Mouse (Mus musculus): ENCODE data around the gene Fli1. TPM values are rescaled to one million over a fixed set of nuclear protein-coding genes. Genes with fewer than 3 reads are reported as not detected.

Gene Fli1
- polyA plus RNA-seq, 1 experiment from 2014 or later: 6.2 TPM

DNA sequence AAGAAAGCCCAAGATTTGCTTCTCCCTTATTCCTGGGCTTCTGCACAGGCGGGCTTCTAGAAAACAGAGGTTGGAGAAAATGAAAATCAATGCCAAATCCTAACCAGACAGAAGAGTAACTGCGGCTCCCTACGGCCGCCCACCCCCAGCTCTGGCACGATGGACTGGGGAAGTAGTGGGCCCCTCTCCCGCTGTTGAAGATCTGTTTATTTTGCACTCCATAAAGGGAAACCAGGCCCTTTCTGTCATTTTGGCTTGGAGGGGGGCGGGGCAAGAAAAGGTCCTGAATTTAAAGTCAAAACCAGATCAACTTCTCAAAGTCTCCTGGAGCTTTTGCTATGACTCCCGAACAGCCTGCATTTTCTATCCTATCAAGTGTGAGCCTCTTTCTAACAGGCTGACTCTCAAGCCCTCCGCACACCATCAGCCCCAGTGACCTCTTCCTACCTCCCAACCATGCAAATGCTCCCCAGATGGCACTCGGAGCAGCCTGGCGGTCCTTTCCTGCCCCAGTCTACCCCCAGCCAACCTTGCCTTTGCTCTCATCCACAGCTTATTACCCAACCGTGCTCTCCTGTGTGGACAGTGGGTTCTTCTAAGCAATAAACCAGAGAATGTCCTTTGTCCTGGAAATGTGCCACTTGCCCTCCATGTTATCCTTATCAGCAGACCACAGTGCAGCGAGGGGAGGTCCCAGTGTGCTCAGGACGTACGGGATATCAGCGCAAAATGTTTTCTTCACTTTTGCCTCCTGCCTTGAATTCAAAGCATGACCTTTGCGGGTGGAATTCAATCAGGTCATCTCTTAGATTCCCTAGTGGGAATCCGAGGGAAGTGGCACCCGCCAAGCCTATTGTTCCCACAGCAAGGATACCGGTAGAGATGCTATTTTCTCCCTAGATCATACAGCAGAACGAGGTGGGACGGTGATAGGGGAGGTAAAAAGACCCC is 23.3 kb downstream of the Fli1 start:
- Histone ChIP-seq H3K9ac (replicated peaks) (no peak overlapping the region), H3K9me3 (no peaks in the 10 kb centered on the region), H3K4me1 (no peaks in the 10 kb centered on the region), H3K36me3 (no peaks in the 10 kb centered on the region), H3K27ac (replicated peaks) (no peak overlapping the region), H3K4me2 (replicated peaks) (no peak overlapping the region), H3K27me3 (no peaks in the 10 kb centered on the region), H3K4me3 (no peak overlapping the region)
- no peak for ATAC-seq (replicated peaks)
- WGBS: 81% methylated on average over 22 of the region's 22 CpGs

GRCm38 (mm10) chr9:32518351-32519075 is 24.1 kb downstream of the Fli1 start:
- Histone ChIP-seq H3K4me3 (no peak overlapping the region), H3K9ac (replicated peaks) (no peak overlapping the region), H3K9me3 (no peaks in the 10 kb centered on the region), H3K4me2 (replicated peaks) (no peak overlapping the region), H3K4me1 (no peaks in the 10 kb centered on the region), H3K27me3 (no peaks in the 10 kb centered on the region), H3K36me3 (no peaks in the 10 kb centered on the region), H3K27ac (replicated peaks) (no peak overlapping the region)
- no peak for ATAC-seq (replicated peaks)
- WGBS: 79% methylated on average over 13 of the region's 13 CpGs

GRCm38 (mm10) chr9:32516691-32517090 is 26.0 kb downstream of the Fli1 start:
- no peak for ATAC-seq (replicated peaks)
- no peaks in the 10 kb centered on the region for H3K9me3 ChIP-seq
- no peaks in the 10 kb centered on the region for H3K36me3 ChIP-seq
- no peaks in the 10 kb centered on the region for H3K4me1 ChIP-seq
- no peak overlapping the region for H3K4me2 ChIP-seq (replicated peaks)
- H3K9ac ChIP-seq (replicated peaks): no peak overlapping the region
- 76% methylated on average over 9 of the region's 9 CpGs for WGBS
- no peak overlapping the region for H3K27ac ChIP-seq (replicated peaks)
- H3K27me3 ChIP-seq: no peaks in the 10 kb centered on the region
- no peak overlapping the region for H3K4me3 ChIP-seq

DNA sequence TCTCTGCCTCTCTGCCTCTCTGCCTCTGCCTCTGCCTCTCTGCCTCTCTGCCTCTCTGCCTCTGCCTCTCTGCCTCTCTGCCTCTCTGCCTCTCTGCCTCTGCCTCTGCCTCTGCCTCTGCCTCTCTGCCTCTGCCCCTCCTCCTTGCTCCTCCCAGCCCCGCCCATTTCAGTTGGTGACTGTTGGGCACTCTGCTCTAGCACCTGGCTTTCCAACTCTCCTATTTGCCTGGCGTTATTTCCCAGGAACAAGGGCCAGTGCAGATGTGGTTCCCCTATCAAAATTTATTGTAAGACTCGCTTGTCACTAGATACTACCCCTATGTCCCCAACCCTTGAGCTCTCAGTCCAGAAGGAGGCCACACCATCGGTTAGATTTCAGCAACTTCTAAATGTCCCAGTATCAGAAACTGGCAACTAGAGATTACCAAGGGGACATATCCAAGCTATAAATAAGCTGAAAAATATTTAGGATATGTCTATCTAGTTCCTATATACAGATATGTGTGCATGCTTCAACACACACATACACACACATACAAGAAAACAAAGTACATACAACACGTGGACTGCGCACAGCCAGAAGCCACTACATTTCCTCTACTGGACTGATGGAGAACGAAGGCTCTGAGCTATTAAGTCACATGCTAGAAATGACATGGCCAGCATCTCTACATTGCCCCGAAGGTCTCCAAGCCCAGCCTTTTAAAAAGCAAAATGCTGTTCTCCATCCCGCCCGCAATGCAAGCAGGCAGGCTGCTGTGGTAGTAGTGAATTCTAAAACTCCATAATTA is 26.6 kb downstream of the Fli1 start:
- H3K27ac ChIP-seq (replicated peaks): no peak overlapping the region
- H3K4me1 ChIP-seq: no peaks in the 10 kb centered on the region
- no peaks in the 10 kb centered on the region for H3K36me3 ChIP-seq
- no peak overlapping the region for H3K4me2 ChIP-seq (replicated peaks)
- WGBS: 80% methylated on average over 10 of the region's 10 CpGs
- H3K9ac ChIP-seq (replicated peaks): no peak overlapping the region
- H3K4me3 ChIP-seq: no peak overlapping the region
- H3K9me3 ChIP-seq: no peaks in the 10 kb centered on the region
- H3K27me3 ChIP-seq: no peaks in the 10 kb centered on the region
- no peak for ATAC-seq (replicated peaks)

- H3K27ac ChIP-seq (replicated peaks): no peak overlapping the region
- H3K9ac ChIP-seq (replicated peaks): no peak overlapping the region
- ATAC-seq (replicated peaks): no peak
- no peak overlapping the region for H3K4me2 ChIP-seq (replicated peaks)
- no peaks in the 10 kb centered on the region for H3K9me3 ChIP-seq
- no peaks in the 10 kb centered on the region for H3K36me3 ChIP-seq
- WGBS: 64% methylated on average over 6 of the region's 6 CpGs
- H3K4me1 ChIP-seq: no peaks in the 10 kb centered on the region
- no peaks in the 10 kb centered on the region for H3K27me3 ChIP-seq
- no peak overlapping the region for H3K4me3 ChIP-seq
Observed at GRCm38 (mm10) chr9:32514406-32515058, 28.1 kb downstream of the Fli1 start.

- H3K36me3 ChIP-seq: no peaks in the 10 kb centered on the region
- no peak for ATAC-seq (replicated peaks)
- H3K27ac ChIP-seq (replicated peaks): no peak overlapping the region
- H3K4me1 ChIP-seq: no peaks in the 10 kb centered on the region
- 81% methylated on average over 2 of the region's 2 CpGs for WGBS
- H3K9me3 ChIP-seq: no peaks in the 10 kb centered on the region
- H3K27me3 ChIP-seq: no peaks in the 10 kb centered on the region
- no peak overlapping the region for H3K4me2 ChIP-seq (replicated peaks)
- H3K4me3 ChIP-seq: no peak overlapping the region
- no peak overlapping the region for H3K9ac ChIP-seq (replicated peaks)
Observed at GRCm38 (mm10) chr9:32513471-32513870, 29.2 kb downstream of the Fli1 start.

GRCm38 (mm10) chr9:32510454-32511263 is 32.0 kb downstream of the Fli1 start:
- H3K27ac ChIP-seq (replicated peaks): no peak overlapping the region
- no peak overlapping the region for H3K9ac ChIP-seq (replicated peaks)
- no peak for ATAC-seq (replicated peaks)
- H3K4me3 ChIP-seq: no peak overlapping the region
- no peaks in the 10 kb centered on the region for H3K27me3 ChIP-seq
- H3K4me2 ChIP-seq (replicated peaks): no peak overlapping the region
- WGBS: 89% methylated on average over 7 of the region's 7 CpGs
- no peaks in the 10 kb centered on the region for H3K9me3 ChIP-seq
- no peaks in the 10 kb centered on the region for H3K4me1 ChIP-seq
- H3K36me3 ChIP-seq: no peaks in the 10 kb centered on the region

- Histone ChIP-seq H3K4me2 (replicated peaks) (no peak overlapping the region), H3K4me1 (no peaks in the 10 kb centered on the region), H3K4me3 (no peak overlapping the region), H3K36me3 (no peaks in the 10 kb centered on the region), H3K27ac (replicated peaks) (no peak overlapping the region), H3K9me3 (no peaks in the 10 kb centered on the region), H3K9ac (replicated peaks) (no peak overlapping the region), H3K27me3 (no peaks in the 10 kb centered on the region)
- WGBS: 78% methylated on average over 7 of the region's 7 CpGs
- no peak for ATAC-seq (replicated peaks)
Observed at GRCm38 (mm10) chr9:32509706-32510156, 32.9 kb downstream of the Fli1 start.

GRCm38 (mm10) chr9:32508648-32509047 is 34.0 kb downstream of the Fli1 start:
- no peaks in the 10 kb centered on the region for H3K9me3 ChIP-seq
- no peak overlapping the region for H3K9ac ChIP-seq (replicated peaks)
- no peaks in the 10 kb centered on the region for H3K4me1 ChIP-seq
- H3K27ac ChIP-seq (replicated peaks): no peak overlapping the region
- H3K4me3 ChIP-seq: no peak overlapping the region
- no peaks in the 10 kb centered on the region for H3K36me3 ChIP-seq
- 77% methylated on average over 2 of the region's 2 CpGs for WGBS
- ATAC-seq (replicated peaks): no peak
- H3K27me3 ChIP-seq: no peaks in the 10 kb centered on the region
- no peak overlapping the region for H3K4me2 ChIP-seq (replicated peaks)

DNA sequence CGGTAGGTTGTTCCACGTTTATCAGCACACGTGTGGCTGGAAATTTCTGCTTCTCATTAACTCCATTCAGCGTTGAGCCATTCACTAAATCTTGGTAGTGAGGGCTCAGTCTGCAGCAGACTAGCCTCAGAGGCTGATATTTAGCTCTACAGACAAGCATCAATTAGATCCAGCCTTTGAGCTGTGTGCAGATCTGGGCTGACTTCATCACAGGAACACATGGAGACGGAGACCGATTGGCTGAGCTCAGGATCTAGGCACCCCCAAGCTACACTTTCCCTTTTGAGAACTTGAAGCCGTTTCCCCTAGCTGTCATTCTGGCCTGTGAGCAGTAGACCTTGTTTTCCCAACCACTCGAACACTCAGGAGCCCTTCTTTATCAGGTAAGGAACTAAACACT is 34.5 kb downstream of the Fli1 start:
- 73% methylated on average over 8 of the region's 8 CpGs for WGBS
- H3K9ac ChIP-seq (replicated peaks): no peak overlapping the region
- no peak overlapping the region for H3K27ac ChIP-seq (replicated peaks)
- no peaks in the 10 kb centered on the region for H3K36me3 ChIP-seq
- no peak overlapping the region for H3K4me3 ChIP-seq
- H3K4me2 ChIP-seq (replicated peaks): no peak overlapping the region
- no peaks in the 10 kb centered on the region for H3K9me3 ChIP-seq
- no peaks in the 10 kb centered on the region for H3K4me1 ChIP-seq
- no peak for ATAC-seq (replicated peaks)
- H3K27me3 ChIP-seq: no peaks in the 10 kb centered on the region
